Mouse (Mus musculus) liver, embryonic 14.5 days (tissue): Measurements from ENCODE around the gene Ddn. TPM values are rescaled to one million over a fixed set of nuclear protein-coding genes. Genes with fewer than 3 reads are reported as not detected.

Experiments used
- ATAC-seq: fragments of 200-750 bp; cut with Nextera tagmentation; 2 replicates; pipeline ENCODE4 v1.8.0; 2017; ENCODE audit warnings: moderate number of reproducible peaks, mild to moderate bottlenecking, moderate library complexity; ENCODE audit not compliant: insufficient read depth
- DNase-seq, 3 experiments: peaks; one replicate each; pipeline ENCODE4 v3.0.0-alpha.2; 2012 to 2013; ENCODE audit warnings: low read depth in 3 of 3, low spot score in 3 of 3
- H3K27ac ChIP-seq: fragments of 300-500 bp; sonication (generic); 2 replicates; pipeline ENCODE4 v1.5.1; 2014; ENCODE audit warnings: moderate library complexity, mild to moderate bottlenecking, control low read depth, inconsistent platforms
- H3K27me3 ChIP-seq: fragments of 300-500 bp; sonication (generic); 2 replicates; pipeline ENCODE4 v1.6.1; 2014; ENCODE audit warnings: mild to moderate bottlenecking, low read length, moderate library complexity; ENCODE audit not compliant: control insufficient read depth, insufficient read depth
- H3K36me3 ChIP-seq: fragments of 300-500 bp; sonication (generic); replicated peaks from 2 replicates; pipeline ENCODE4 v1.6.1; 2014; ENCODE audit warnings: low read depth; ENCODE audit not compliant: control insufficient read depth, insufficient read depth
- H3K4me1 ChIP-seq, 2 experiments: fragments of 200-500 bp in 1 of 2; fragments of 300-500 bp in 1 of 2; sonication (generic) in 1 of 2; replicated peaks; 2 replicates each; pipeline ENCODE4 v1.6.1; 2012 to 2014; ENCODE audit warnings: antibody characterized with exemption in 1 of 2, inconsistent platforms in 1 of 2, low read length in 1 of 2; ENCODE audit not compliant: control insufficient read depth in 2 of 2, insufficient read depth in 2 of 2
- H3K4me2 ChIP-seq: fragments of 300-500 bp; sonication (generic); 2 replicates; pipeline ENCODE4 v1.6.1; 2014; ENCODE audit warnings: low read depth, mild to moderate bottlenecking, control low read depth, moderate library complexity
- H3K4me3 ChIP-seq, 2 experiments: fragments of 200-500 bp in 1 of 2; fragments of 300-500 bp in 1 of 2; sonication (generic) in 1 of 2; 2 replicates each; pipeline ENCODE4 v1.5.1; 2012 to 2014; ENCODE audit warnings: low read depth in 2 of 2, low read length in 2 of 2, mild to moderate bottlenecking in 2 of 2, control low read depth in 1 of 2, inconsistent platforms in 1 of 2, moderate library complexity in 1 of 2; ENCODE audit not compliant: insufficient read depth in 1 of 2
- H3K9ac ChIP-seq: fragments of 300-500 bp; sonication (generic); replicated peaks from 2 replicates; pipeline ENCODE4 v1.6.1; 2014; ENCODE audit warnings: mild to moderate bottlenecking, control low read depth, moderate library complexity
- H3K9me3 ChIP-seq: fragments of 300-500 bp; sonication (generic); 2 replicates; pipeline ENCODE4 v1.6.1; 2016; ENCODE audit warnings: low read length, mixed read lengths; ENCODE audit not compliant: control insufficient read depth
- CTCF ChIP-seq: IDR thresholded peaks from 2 replicates; pipeline ENCODE4 v1.5.1; 2016; ENCODE audit warnings: antibody characterized with exemption, low read depth, control low read depth
- EP300 ChIP-seq: IDR thresholded peaks from 2 replicates; pipeline ENCODE4 v1.6.1; 2016; ENCODE audit warnings: antibody characterized with exemption, low read depth
- WGBS: fragments of 180-500 bp; shearing (Covaris S2); extraction: QIAGEN DNeasy Blood & Tissue Kit; methylation state at CpG from one replicate; pipeline ENCODE4 v1.1.7; 2014; ENCODE audit not compliant: insufficient replicate concordance; 5-methylcytosine and 5-hydroxymethylcytosine counted together
- polyA plus RNA-seq, 2 experiments: library from polyadenylated mRNA; depleted of rRNA in 1 of 2; stranded (reverse) in 1 of 2; unstranded in 1 of 2; fragments of >200 nt; fragmentation: Nextera tagmentation in 1 of 2; extraction: Ambion mirVana in 1 of 2; gene quantifications; 2 replicates each; pipeline versions ENCODE4 v1.2.1 to v1.2.3; 2012 to 2014

The Ddn gene
- polyA plus RNA-seq (2012; rRNA removed) = 0.03 and 0.04 TPM in 2 replicates
- polyA plus RNA-seq (2014; fragmentation: Nextera tagmentation; extraction: Ambion mirVana) = not detected in 2 replicates

DNA sequence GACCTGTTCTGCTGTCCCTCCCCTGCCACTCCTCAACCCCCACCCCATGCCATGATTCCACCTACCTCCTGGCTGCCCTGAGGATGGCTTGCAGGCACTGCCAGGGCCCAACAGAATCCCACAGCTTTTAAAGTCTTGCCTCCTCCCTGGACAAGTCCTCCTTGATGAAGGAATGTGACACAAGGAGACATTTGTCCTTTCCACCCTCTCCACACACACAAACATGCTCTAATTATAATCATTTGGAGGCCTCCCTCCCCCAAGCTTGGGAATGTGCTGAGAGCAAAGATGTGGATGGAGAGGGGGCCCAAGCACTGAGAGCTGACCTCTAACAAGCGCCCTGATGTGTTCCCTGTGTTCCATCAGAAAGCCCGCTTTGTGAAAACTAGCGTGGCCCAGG lies at the start of gene Ddn:
TSS of gene Ddn (minus strand) at position 101 of the 400 bp plus-strand sequence.
- peak within 1 kb of the TSS; percentile 25; the same call in 1 of the 2 replicates for H3K4me2 ChIP-seq

DNA sequence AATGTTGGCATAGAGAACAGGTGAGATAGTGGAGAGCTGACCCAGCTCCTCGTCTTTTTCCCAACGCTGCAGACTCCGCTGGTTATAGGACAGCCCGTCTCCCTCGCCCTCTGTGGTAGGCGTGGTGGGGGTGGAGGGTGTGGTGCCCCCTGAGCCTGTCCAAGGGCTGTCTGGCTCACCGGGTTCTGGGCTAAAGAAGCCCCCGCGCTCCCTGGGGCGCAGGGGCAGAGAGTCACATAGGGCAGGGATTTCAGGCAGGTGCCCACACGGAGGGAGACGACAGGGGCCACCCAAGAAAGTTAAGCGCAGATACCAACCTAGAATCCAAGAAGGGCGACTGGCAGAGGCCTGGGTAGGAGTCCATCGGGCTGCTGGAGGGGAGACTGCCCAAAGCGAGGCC lies 44.9 kb upstream of the Ddn start:
- no peak overlapping the region for H3K4me3 ChIP-seq
- WGBS = 86% methylated on average over 16 of the region's 16 CpGs

More for the DNA sequence above, at the start of gene Ddn:
- 51% methylated on average over 3 of the region's 3 CpGs for whole genome bisulfite sequencing
- Histone ChIP-seq H3K27ac (no peak within 1 kb of the TSS), H3K36me3 (peaks cover 29% of the 10 kb centered on the region), H3K4me3 (no peak within 1 kb of the TSS), H3K27me3 (peaks cover 57% of the 10 kb centered on the region), H3K4me1 (no peaks in the 10 kb centered on the region), H3K9me3 (no peaks in the 10 kb centered on the region), H3K9ac (no peak within 1 kb of the TSS)
- no peak for TF ChIP-seq EP300
- no peak for TF ChIP-seq CTCF
- ATAC-seq (no peak), DNase-seq (no peak)

DNA sequence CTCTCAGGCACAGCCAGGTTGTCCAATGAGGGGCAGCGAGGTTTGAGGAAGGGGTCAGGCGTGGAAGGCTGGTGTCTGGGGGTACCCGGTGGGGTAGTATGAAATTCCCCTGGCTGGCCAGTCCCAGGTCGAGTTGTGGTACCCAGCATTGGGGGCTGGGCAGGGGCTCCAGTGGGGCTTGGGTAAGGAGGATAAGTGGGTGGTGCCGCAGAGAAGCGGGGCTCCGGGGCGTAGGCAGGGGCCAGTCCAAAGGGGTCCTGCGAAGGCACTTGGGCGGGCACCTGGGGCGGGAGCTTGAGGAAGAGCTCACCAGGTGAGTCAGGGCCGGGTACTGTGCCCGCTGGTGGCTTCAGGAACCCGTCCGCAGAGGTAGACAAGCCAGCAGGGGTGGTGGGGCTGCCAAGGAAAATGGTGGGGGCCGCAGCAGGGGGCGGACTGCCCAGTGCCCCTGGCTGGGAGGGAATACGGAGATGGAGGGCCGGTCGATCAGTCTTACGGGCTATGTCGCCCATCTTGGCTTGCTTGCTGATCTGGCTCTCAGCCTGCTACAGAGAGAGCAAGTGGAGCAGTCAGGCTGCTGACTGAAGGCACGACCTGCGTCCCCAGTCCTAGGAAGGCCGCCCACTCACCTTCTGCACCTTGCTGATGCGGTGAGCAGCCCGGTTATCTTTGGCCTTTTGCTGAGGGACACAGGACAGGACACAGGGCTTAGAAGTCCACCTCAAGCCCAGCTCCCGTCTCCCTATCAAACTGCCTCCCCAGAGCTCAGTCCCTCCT lies 44.1 kb upstream of the Ddn start:
- Histone ChIP-seq H3K9me3 (no peaks in the 10 kb centered on the region), H3K4me3 (no peak overlapping the region), H3K4me2 (no peak overlapping the region), H3K9ac (no peak overlapping the region), H3K4me1 (no peaks in the 10 kb centered on the region), H3K27ac (no peak overlapping the region), H3K36me3 (peaks cover 93% of the 10 kb centered on the region), H3K27me3 (no peaks in the 10 kb centered on the region)
- ATAC-seq = no peak
- WGBS = 88% methylated on average over 28 of the region's 28 CpGs
- no peak for DNase-seq
- TF ChIP-seq CTCF (no peak), EP300 (no peak)

More for the DNA sequence above, 44.9 kb upstream of the Ddn start:
- no peak overlapping the region for H3K4me2 ChIP-seq
- peaks cover 91% of the 10 kb centered on the region for H3K36me3 ChIP-seq
- H3K27me3 ChIP-seq = no peaks in the 10 kb centered on the region
- TF ChIP-seq CTCF (no peak), EP300 (no peak)
- DNase-seq = no peak
- no peaks in the 10 kb centered on the region for H3K9me3 ChIP-seq
- H3K9ac ChIP-seq = no peak overlapping the region
- ATAC-seq = no peak
- H3K27ac ChIP-seq = no peak overlapping the region
- no peaks in the 10 kb centered on the region for H3K4me1 ChIP-seq

DNA sequence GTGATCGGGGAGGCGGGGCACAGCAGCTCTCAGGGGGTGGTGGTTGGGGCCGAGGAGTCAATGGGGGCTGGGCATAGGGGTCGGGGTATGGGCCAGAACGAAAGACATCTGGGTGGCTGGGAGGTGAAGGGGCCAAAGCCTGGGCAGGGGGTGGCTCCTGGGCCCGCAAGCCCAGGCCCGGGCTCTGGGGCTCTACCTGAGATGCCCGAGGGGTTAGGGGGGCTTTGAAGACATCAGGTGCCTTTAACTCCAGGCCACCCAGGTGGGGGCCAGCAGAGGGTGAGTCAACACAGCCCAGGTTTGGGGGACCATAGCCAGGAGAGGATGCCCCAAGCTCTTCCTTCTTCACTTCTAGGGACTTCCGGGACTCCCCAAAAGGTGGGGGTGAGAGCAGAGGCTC lies 43.4 kb upstream of the Ddn start:
- TF ChIP-seq CTCF (no peak), EP300 (no peak)
- Histone ChIP-seq H3K9ac (no peak overlapping the region), H3K27me3 (no peaks in the 10 kb centered on the region), H3K4me1 (no peaks in the 10 kb centered on the region), H3K27ac (no peak overlapping the region), H3K4me2 (no peak overlapping the region), H3K4me3 (no peak overlapping the region), H3K9me3 (no peaks in the 10 kb centered on the region), H3K36me3 (peaks cover 92% of the 10 kb centered on the region)
- DNase-seq (no peak), ATAC-seq (no peak)
- 88% methylated on average over 9 of the region's 9 CpGs for WGBS

DNA sequence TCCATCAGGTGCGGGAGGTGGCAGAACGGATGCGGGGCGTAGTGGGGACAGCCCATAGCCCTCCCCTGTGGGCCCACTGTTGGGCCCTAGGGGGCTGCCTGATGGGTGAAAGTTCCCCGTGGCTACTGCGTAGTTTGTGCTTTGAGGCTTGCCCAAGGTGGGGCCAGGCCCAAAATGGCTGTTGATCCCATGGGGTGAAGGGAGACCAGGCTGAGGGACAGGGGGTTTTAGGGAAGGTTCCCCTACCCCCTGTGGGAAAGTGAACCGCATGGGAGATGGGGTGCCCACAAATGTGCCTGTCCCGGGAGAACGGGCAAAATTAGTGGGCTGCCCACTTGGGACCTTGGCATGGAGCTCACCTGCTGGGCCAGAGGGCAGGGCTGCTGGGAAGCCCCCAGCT lies 42.8 kb upstream of the Ddn start:
- no peaks in the 10 kb centered on the region for H3K27me3 ChIP-seq
- no peaks in the 10 kb centered on the region for H3K9me3 ChIP-seq
- TF ChIP-seq CTCF (no peak), EP300 (no peak)
- DNase-seq (no peak), ATAC-seq (no peak)
- no peaks in the 10 kb centered on the region for H3K4me1 ChIP-seq
- 95% methylated on average over 9 of the region's 9 CpGs for WGBS
- H3K4me3 ChIP-seq = no peak overlapping the region
- no peak overlapping the region for H3K27ac ChIP-seq
- no peak overlapping the region for H3K4me2 ChIP-seq
- no peak overlapping the region for H3K9ac ChIP-seq
- H3K36me3 ChIP-seq = peaks cover 92% of the 10 kb centered on the region
